Mouse (Mus musculus) spleen, adult 2 months (tissue): ENCODE measurements at regions not wholly inside any gene's neighbourhood (a gene's known extent, or its start where the extent isn't known, plus 50 kb on each side); places are given as distances from the start of the nearest gene placed in this dataset.

Experiments used
- CTCF ChIP-seq: fragments of 200-500 bp; IDR thresholded peaks from 2 replicates; pipeline ENCODE4 v1.5.1; 2011; ENCODE audit warnings: mild to moderate bottlenecking, inconsistent platforms; ENCODE audit not compliant: insufficient read depth, insufficient read length, insufficient replicate concordance; ENCODE audit errors: extremely low read depth
- POLR2A ChIP-seq: fragments of 200-500 bp; IDR thresholded peaks from 2 replicates; pipeline ENCODE4 v1.6.1; 2011; ENCODE audit warnings: low read depth, low read length, inconsistent platforms

DNA sequence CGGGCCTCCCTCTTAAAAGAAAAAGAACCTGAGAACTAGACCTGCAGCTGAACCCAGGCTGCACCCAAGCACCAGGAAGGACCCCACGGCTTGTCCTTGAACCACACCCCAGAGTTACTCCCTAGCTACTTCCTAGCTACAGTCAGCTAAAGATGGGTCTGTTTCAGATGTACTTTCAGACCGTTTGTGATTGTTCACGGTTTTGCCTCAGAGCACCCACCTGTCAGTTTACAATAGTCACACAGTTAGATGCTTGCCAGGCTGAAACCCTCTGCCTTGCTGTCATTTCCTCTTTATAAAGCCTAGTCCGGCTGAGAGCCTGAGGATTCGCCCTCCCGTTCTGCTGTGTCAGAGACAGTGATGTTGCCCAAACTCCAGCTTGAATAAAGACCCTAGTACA lies 95.0 kb upstream of the Fam180a start:
- TF ChIP-seq POLR2A (no peak), CTCF (no peak)
